Mouse (Mus musculus): ENCODE data around the gene Eif2d.
"Not testable (repeated sequence)": the region's sequence is repeated elsewhere in the genome, so short reads cannot be mapped to it uniquely, and the experiment has no call there.

The Eif2d gene

GRCm38 (mm10) chr1:131139102-131140095 lies 13.6 kb upstream of the Eif2d start:
- no peak for DNase-seq (ENCODE audit: low spot score in 2 of 2)

DNA sequence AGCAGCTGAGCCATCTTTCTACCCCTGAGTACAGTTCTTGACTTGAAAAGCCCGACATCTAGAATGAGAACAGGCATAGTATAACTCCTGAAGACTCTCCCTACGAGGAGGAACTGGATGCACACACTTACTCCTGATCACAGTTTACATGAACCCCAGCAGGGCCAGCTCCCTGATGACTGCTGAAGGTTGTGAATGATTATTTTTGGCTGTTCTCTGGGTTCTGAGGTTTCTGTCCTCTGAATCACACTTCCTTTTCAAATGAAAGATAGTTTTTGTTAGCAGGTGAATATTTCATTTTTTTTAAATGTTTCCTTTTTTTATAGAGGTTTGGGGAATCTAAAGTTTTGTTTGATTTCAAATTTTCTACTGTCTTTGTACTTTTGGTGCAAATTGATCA lies 11.5 kb upstream of the Eif2d start:
- no peak for DNase-seq (ENCODE audit: low spot score in 2 of 2)

GRCm38 (mm10) chr1:131142472-131142871 lies 10.5 kb upstream of the Eif2d start:
- DNase-seq (ENCODE audit: low spot score in 2 of 2), result no peak

GRCm38 (mm10) chr1:131145222-131145621 lies 7.8 kb upstream of the Eif2d start:
- DNase-seq (ENCODE audit: low spot score in 2 of 2), result not testable (repeated sequence)

DNA sequence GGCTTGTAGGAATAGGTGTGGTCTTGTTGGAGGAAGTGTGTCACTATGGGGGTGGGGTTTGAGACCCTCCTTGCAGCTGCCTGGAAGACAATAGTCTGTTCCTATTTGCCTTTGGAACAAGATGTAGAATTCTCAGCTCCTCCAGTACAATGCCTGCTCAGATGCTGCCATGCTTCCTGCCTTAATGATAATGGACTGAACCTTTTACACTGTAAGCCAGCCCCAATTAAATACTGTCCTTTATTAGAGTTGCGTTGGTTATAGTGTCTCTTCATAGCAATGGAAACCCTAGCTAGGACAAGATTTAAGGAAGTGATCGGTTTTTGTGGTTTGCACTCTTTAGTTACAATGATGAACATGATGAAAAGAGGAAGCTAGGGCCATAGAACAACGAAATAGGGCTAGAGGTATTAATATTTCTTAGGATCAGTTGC lies 6.8 kb upstream of the Eif2d start:
- DNase-seq (ENCODE audit: low spot score in 2 of 2), result no peak

- no peak for DNase-seq (ENCODE audit: low spot score in 2 of 2)
Measured at GRCm38 (mm10) chr1:131149496-131149895, 3.5 kb upstream of the Eif2d start.

GRCm38 (mm10) chr1:131155456-131155855 lies 2.5 kb downstream of the Eif2d start:
- no peak for DNase-seq (ENCODE audit: low spot score in 2 of 2)

GRCm38 (mm10) chr1:131159573-131160327 lies 6.8 kb downstream of the Eif2d start:
- DNase-seq (ENCODE audit: low spot score in 2 of 2), result not testable (repeated sequence)

GRCm38 (mm10) chr1:131161091-131161490 lies 8.1 kb downstream of the Eif2d start:
- no peak for DNase-seq (ENCODE audit: low spot score in 2 of 2)

- no peak for DNase-seq (ENCODE audit: low spot score in 2 of 2)
Measured at GRCm38 (mm10) chr1:131164427-131164826, 11.4 kb downstream of the Eif2d start.

- no peak for DNase-seq (ENCODE audit: low spot score in 2 of 2)
Measured at GRCm38 (mm10) chr1:131167612-131168011, 14.6 kb downstream of the Eif2d start.

DNA sequence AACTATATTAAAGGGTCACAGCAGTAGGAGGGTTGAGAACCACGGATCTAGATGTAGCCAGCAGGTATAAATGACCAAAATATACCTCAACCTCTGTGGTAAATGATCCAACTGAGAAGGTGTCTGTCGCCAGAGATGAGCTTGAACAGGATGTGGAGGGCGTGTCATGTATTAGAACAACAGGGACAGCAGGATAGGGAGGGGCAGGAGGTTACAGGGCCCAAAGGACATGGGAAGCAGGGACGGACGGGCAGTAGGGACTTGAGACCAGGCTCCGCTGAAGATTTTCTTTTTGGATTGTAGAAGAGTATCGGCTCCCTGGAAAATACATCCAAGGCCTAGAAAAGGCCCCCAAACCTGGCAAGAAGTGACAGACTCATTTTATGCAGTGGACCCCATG lies 20.0 kb downstream of the Eif2d start:
- peak in 1 of 2 experiments; percentile 53 for DNase-seq (ENCODE audit: low spot score in 2 of 2)

DNA sequence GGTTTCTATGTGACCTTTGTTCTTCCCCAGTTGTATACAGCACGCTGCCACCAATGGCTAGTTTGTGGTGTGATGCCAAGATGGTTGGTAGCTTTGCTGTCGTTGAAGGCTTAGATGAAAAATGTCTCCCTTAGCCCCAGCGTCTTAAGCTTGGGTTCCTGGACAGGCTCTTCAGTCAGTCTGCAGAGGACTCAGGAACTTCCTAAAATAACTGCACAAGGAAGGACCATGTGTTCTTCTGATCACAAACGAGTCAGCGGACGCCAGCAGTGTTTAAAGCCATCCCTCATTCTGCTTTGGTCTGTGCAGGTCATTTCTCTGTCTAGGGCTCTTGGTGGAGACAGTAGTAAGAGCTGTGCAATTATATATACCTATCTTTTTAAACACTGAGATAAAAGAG lies 20.8 kb downstream of the Eif2d start:
- peak in 1 of 2 experiments; percentile 31 for DNase-seq (ENCODE audit: low spot score in 2 of 2)

- no peak for DNase-seq (ENCODE audit: low spot score in 2 of 2)
Measured at GRCm38 (mm10) chr1:131174299-131174861, 21.4 kb downstream of the Eif2d start.

DNA sequence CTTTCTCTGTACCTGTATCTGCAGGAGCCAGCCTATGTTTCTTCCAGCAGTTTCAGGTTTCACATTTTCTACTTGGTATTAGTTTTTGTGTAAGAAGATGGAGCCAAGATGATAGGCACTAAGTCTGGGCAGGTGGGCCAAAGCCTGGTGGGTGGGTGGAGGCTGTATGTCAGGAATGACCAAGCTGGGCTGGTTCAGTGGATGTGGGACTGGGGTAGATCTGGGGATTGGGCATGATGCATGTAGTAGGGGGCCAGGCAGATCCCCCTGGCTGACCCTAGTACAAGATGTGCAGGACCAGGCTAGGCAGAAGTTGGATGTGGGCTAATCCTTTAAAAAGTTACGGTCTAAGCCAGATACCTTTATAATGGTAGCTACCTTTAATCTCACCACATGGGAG lies 22.2 kb downstream of the Eif2d start:
- DNase-seq (ENCODE audit: low spot score in 2 of 2), result no peak

- DNase-seq (ENCODE audit: low spot score in 2 of 2), result no peak
Measured at GRCm38 (mm10) chr1:131175819-131176218, 22.8 kb downstream of the Eif2d start.

GRCm38 (mm10) chr1:131177249-131177648 lies 24.3 kb downstream of the Eif2d start:
- no peak for DNase-seq (ENCODE audit: low spot score in 2 of 2)

GRCm38 (mm10) chr1:131178083-131178482 lies 25.1 kb downstream of the Eif2d start:
- no peak for DNase-seq (ENCODE audit: low spot score in 2 of 2)

- no peak for DNase-seq (ENCODE audit: low spot score in 2 of 2)
Measured at GRCm38 (mm10) chr1:131180386-131180785, 27.4 kb downstream of the Eif2d start.

- peak in 1 of 2 experiments; percentile 73 for DNase-seq (ENCODE audit: low spot score in 2 of 2)
Measured at GRCm38 (mm10) chr1:131181642-131182527, 28.9 kb downstream of the Eif2d start.

DNA sequence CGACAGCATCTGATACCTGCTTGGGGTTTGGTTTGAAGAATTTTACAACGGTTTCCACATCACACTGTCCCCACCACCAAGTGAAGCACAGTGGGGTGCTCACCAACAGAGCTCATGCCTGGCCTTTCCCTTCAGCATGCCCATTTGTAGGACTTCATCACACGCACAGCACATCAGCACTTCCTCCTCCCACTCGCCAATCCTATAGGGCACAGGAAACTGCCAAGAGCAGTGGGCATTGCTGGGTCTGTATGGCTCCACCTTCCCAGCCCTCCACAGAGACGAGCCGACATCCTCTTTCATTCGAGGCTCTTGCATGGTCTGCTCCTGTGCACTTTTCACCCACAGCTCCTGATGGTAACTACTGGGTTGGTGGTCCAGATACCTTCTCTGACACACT lies 30.2 kb downstream of the Eif2d start:
- DNase-seq (ENCODE audit: low spot score in 2 of 2), result no peak

Measured in heart, adult 9 months (tissue).